Mouse (Mus musculus) right cerebral cortex, postnatal 36 days (tissue): ENCODE measurements around the gene Wdr90.
"Not testable (repeated sequence)": the region's sequence is repeated elsewhere in the genome, so short reads cannot be mapped to it uniquely, and the experiment has no call there.

ENCODE experiments used
- DNase-seq, 2 experiments: peaks; one replicate each; pipeline ENCODE4 v3.0.0; 2022; ENCODE audit warnings: low spot score in 2 of 2, mixed read lengths in 1 of 2

Wdr90 gene

DNA sequence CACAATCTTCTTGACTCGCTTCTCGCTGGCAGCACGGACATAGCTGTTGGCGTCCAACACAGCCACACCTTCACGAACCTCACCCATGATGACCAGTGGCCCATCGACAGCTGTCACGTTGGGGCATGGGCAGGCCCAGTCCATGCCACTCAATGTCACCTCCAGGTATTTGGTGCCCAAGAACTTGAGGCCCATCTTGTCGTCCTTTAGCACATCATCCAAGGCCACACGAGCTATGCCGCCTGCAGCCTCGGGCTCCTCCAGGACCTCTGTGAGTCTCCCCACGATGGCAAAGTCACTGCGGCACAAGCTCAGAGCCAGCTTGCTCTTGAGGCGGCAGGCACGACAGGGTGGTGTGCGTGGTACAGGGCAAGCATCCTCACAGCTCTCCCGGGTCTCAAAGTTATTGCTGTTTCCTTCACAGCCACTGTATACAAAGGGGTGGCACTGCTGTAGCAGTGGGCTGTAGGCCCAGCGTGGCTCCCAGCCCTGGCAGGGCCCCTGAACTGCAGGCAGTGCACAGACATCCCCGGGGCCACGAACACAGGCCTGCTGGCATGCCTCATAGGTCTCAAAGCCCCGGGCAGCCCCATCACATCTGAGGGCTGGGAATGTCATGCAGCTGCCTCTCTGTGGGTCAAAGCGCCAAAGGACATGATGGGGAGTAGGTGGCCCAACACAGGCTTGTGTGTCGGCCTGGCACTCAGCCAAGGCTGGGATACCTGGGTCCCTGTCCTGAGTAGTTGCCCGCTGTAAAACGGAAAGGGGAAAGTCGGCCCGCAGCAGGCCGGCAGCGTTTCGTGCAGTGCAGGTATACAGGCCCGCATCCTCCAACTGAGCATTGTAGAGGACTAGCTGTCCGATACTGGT lies 16.7 kb upstream of the Wdr90 start:
- DNase-seq: no peak

DNA sequence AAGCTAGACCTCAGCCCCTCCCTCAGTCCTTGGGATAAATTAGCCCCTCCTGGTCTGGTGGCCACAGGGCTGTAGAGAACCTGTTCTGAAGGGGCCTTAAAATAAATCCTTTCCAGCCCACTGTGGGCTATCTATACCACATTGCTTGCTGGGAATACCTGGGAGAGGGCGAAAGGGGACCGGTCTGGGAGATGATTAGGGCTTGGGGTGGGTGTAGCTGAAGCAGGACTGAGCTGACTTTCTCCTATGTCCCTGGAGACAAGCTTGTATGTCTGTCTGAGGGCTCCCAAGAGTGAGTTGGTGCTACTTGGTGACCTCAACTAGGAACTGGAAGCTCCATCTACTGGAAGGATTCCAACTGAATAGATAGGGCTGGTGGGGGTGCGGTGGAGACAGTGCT lies 15.7 kb upstream of the Wdr90 start:
- no peak for DNase-seq

DNA sequence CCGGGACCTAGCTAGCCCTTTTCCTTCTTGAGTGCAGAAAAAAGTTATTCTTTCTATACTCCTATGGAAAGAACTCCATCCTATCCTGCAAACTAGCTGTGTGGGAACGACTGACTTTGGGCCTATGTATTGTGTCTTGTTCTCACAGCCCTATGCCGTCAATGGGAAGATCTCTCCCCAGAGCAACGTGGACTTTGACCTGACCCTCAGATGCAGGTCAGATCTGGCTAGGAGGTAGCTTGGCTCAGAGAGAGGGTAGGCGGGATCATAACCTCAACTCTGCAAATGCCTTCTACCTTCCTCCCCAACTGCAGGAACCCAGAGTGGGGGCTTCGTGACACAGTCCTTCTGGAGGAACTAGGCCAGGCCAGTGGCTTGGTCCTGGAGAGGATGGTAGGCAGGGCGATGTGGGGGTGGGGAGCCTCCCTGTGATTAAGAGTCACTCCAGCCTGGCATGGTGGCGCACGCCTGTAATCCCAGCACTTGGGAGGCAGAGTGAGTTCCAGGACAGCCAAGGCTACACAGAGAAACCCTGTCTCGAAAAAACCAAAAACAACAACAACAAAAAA lies 15.1 kb upstream of the Wdr90 start:
- DNase-seq: no peak

DNA sequence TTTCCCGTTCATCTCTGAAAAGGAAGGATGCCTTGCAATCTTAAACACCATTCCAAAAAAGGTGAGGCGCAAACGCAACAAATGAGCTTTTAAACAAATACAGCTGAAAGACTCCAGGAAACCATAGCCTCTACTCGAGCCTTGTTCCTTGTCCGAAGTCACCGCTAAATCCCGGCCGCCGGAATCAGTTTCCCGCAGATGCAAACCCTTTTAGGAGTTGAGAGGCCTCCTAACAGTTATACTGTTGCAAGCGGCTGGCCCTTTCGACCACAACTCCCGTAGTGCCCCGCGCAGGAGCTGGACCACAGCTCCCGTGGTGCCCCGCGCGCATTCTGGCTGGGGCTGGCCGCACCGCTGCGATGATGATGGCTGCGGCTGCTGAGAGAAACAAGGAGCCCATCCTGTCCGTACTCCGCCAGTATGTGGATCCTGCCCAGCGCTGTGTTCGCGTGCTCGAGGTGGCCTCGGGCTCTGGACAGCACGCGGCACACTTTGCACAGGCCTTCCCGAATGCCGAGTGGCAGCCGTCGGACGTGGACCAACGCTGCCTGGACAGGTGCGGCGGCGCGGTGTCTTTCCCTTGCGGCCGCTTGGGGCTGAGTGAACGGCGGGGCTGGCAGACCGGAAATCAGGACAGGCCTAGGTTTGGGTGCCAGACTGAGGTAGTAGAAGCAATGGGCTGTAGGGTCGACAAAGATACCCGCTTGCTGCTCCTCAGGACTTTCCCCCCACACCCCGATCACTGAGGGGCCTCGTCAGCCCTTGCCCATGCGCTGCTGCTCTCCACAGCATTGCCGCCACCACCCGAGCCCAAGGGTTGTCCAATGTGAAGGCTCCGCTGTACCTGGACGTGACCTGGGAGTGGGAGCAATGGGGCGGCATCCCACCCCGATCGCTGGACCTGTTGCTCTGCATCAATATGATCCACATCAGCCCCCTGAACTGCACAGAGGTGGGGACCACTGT lies 14.2 kb upstream of the Wdr90 start:
- DNase-seq: peak; percentile 86 to 89

DNA sequence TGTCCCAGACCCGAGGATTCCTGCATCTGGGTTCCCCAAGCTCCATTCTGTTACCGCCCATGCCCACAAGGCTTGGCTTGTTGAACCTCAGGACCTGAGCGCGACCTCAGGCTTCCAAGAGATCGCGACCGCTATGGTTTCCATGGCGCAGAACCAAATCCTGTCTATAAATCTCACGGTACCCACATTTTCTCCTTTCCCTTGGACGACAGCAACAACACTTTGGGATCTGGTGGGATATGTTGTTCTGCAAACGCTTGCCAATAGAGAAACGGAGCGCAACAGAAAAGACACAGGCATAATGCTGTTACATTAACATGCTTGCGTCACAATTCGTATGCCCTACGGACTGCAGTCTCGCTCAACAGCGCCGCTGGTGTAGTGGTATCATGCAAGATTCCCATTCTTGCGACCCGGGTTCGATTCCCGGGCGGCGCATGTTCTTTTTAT lies 13.4 kb upstream of the Wdr90 start, which contains the start of gene Mettl26:
Gene Mettl26, plus strand, starts transcription at position 354 of the 450 bp plus-strand sequence.
- peak; percentile 94 for DNase-seq

DNA sequence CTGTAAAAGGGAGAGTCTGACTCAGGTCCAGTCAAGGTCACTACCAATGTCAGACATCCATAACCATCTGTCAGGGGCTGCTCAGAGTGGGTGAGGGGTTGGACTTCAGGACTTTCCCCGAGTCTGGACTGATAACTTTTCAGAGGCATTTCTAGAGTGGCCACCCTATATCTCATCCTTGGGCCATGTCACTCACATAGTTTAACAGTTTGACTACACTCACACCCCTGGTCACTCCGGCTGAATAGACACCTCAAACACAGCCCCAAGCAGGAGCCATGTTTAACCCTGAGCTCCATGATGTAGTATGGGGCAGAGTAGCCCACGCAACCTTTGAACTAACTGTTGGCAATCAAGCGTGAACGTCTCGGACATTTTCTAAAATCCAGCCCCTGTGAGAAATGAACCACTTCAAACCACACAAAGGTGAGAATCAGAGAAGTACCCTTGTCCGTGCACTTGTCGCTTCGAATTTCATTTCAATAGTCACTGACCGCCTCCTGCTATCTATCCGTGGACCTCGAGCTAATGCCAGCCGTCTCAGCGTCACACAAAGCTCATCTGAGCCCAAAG lies 12.9 kb upstream of the Wdr90 start:
- DNase-seq: no peak

DNA sequence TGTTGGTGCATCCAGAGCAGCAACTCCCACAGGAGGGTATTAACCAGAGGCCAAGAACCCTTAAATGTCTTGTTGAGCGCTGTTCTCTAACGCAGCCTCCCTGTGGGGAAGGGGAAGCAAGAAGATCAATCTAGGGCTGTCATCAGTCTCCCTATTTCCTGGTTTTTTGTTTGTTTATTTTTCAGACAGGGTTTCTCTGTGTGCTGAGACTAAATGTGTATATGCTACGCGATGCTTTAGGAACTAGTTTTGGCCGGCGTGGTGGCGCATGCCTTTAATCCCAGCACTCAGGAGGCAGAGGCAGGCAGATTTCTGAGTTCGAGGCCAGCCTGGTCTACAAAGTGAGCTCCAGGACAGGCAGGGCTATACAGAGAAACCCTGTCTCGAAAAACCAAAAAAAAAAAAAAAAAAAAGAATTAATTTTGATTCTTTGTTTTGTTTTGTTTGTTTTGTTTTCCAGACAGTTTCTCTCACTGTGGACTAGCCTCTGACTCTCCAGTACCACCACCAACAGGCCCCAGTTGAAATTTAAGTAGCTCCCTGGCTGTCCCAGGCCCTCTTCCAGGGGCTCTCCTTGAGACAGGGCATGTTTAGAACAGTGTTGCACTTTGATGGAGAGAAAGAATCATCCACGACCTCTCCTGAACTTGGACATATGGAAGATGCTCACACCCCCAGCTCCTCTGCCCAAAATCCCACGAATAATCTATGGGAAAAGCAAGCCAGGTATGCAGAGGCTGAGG lies 12.3 kb upstream of the Wdr90 start:
- no peak for DNase-seq

DNA sequence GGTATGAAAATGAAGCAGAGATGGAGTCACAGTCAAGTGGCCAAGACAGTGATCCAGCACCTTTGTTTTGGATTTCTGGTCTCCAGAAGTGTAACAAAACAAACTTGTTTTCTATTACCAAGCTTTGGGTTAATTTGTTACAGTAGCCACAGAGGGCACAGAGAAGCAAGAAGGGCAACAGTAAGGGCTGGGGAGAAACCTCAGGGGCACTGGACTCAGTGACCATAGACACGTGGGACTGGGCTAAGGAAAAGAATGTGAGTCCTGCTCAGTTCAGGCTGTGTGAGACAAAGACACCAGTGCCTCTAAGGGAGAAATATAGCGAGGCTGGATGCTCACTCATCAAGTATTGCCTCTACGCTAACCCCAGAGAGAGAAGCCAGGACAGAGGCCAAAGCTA lies 11.4 kb upstream of the Wdr90 start:
- DNase-seq: no peak

DNA sequence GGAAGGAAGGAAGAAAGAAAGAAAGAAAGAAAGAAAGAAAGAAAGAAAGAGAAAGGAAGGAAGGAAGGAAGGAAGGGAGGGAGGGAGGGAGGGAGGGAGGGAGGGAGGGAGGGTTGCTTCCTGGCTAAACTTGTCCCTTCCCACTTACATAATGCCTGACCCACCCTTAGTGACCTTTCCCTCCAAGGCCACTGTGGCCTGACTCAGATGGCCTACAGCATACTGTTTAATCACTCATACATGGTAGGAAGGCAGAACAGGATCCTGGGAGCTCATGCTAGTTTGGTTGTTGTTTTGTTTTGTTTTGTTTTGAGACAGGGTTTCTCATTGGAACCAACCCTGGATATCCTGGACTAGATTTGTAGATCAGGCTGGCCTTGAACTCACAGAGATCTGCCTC lies 10.3 kb upstream of the Wdr90 start:
- DNase-seq: not testable (repeated sequence)

DNA sequence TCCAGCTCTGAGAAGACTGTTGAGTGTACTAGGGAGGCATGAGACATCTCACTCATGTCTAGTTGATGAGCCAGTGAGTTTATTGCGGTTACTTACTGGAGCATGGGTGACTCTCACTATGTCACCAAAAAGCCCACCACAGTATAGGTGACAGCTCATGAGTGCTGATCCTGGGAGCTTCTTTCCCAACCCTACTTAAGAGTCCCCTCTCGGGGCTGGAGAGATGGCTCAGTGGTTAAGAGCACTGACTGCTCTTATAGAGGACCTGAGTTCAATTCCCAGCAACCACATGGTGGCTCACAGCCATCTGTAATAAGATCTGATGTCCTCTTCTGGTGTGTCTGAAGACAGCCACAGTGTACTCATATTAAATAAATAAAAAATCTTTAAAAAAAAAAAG lies 8.7 kb upstream of the Wdr90 start:
- no peak for DNase-seq

DNA sequence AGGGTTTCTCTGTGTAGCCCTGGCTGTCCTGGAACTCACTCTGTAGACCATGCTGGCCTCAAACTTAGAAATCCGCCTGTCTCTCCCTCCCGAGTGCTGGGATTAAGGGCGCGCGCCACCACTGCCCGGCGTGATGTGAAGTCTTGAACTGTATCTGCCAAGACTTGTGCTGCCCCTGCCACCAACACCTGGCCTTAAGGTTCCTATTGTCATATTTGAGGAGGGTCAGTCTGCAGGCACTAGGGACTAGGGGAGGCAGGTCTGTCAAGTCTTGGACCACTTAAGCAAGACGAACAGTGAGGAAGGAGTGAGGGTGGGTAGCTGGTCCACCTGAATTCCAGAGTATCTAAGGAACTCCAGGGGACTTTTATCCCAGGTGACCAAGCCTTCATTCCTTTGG lies 8.2 kb upstream of the Wdr90 start:
- DNase-seq: no peak

DNA sequence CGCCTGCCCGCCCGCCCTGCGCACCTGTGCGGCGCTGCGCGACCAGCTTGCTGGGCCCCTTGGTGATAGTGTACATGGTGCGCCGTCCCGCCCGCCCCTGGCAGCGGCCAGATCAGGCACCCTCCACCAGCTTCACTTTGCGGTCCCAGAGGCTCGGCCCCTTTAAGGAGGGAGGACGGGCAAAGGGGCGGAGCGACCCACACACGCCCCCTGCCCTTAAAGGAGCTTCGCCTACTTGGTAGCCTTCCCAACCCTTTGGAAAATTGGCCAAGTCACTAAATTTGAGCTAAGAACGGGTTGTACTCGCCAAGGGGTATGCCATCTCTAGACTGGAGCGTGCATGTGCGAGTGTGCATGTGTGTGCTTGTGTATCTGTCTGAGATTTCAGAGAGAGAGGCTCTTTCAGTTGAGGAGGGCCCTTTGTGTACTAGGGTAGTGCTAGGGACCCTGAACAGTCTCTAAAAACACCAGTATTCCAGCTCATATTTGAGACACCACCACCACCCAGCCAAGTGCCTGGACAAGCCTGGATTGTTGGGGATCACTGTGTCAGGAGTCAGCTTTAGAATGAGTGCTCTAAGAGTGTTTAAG lies 7.4 kb upstream of the Wdr90 start, which contains the start of gene Mcrip2:
Gene Mcrip2, minus strand, starts transcription at position 164 of the 591 bp plus-strand sequence.
- peak; percentile 60 to 75 for DNase-seq

DNA sequence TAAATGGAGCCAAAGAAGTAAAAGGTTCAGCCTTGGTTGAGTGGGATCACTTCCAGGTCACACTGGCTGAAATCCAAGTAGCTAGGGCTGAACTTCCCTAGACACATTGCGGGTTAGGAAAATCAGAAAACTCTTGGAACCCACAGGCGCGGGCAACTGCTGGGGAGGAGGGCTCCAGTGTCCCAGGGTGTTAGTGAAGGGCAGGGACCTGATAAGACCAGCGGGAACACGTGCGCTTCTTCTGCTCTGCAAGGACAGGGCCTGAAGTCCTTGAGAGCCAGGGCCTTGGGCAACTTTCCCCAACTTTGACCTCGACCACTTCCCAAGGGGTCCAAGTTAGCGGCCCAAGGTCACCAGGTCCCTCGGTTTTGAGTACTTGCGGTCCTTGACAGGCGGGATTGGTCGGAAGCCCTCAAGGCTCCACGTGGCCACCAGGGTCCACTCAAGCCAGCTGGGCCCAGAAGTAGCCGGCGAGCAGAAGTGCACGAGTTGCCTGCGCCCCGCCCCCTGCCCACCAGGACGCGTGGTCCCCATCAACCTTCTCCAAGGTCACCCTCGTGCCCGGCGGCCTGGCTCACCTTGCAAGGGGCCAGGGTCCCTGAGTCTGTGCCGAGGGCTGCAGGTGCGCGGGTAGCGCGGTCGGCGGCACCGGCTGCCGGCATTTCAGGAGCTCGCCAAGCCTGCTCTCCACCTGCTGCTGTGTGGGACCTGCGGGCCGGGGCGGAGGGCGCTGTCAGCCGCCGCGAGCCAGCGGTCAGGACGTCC lies 6.7 kb upstream of the Wdr90 start:
- DNase-seq: no peak

DNA sequence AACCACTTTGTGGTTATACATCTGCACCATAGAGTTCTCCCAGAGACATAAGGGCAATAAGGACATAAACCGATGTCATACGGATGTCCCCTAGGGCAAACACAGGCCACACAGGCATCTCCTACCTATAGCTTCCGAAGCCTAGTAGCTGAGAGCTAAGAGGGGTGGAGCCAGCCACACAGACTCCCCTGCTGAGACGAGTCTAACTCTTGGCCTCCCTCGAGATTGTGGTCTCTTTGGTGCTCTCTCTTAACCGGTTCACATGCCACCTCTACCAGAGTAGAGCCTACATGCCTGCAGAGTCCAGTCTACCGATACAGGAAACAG lies 6.2 kb upstream of the Wdr90 start:
- no peak for DNase-seq

DNA sequence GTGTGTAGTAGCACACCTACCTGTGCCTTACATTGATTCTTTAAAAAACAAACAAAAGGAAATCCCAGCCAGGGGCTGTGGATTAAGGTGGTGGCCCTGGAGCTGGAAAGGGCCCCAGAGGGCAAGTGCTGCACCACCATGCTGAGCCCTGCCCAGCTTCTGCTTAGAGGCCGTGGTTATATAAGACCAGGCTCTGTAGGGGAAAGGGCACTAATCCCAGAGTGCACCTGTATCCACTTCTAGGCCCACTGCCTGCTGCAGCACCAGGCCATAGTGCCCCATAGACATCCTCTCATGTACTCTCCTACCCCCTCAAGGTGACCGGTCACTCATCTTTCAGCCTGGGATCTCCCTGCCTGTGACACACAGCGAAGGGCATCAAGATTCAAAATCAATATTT lies 4.9 kb upstream of the Wdr90 start:
- DNase-seq: no peak

DNA sequence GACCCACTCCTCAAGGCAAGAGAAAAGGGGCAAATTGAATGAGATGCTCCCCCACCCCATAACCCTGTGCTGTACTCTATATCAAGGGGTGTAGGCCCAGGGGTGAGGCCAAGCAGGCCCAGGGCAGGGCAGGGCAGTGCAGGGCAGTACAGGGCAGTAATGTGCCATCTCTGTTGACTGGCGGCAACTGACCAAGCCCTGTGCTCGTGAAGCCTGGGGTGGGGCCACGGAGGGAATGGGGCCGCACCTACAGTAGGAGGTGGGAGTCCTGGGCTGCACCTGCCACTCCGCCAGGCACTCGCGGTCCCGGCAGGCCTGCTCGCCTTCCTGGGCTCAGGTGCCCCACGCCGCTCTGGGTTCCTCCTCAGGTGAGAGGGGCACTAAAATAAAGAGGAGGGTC lies 4.0 kb upstream of the Wdr90 start:
- no peak for DNase-seq

DNA sequence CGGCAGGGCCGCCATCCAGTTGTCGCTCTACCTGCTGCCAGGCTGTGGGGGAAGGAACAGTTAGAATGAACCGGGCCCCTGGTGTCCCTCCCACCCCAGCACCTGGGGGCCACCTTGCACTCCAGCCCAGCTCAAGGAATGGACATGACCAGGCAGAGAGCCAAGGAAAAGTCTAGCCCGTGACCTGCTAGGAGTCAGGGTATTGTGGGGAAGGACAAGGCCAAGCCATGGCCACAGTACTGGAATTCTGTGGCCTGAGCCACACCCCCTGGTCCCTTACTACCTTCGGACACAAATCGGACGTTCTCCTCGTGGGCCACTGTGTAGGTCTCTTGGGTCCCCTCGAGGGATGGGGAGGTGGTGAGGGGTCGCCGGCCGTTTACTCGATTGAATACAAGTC lies 3.0 kb upstream of the Wdr90 start:
- DNase-seq: no peak

DNA sequence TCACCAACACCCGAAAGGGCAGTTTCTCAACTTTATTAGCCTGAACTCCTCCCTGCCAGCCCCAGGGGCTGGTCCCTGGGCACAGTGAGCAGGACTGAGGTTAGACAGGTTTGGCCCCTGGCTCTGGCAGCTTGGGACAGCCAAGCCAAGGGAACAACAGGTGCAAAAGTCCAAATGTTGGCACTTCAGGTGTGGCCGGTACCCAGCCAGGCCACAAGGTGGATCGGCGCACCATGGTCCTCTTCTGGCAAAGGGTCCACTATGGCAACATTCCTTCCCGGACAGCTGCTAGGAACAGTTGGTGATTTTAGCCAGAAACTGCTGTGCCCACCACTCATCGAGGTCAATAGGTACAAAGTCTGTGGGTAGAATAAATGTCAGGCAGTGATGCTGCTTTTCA lies 2.4 kb upstream of the Wdr90 start:
- no peak for DNase-seq

DNA sequence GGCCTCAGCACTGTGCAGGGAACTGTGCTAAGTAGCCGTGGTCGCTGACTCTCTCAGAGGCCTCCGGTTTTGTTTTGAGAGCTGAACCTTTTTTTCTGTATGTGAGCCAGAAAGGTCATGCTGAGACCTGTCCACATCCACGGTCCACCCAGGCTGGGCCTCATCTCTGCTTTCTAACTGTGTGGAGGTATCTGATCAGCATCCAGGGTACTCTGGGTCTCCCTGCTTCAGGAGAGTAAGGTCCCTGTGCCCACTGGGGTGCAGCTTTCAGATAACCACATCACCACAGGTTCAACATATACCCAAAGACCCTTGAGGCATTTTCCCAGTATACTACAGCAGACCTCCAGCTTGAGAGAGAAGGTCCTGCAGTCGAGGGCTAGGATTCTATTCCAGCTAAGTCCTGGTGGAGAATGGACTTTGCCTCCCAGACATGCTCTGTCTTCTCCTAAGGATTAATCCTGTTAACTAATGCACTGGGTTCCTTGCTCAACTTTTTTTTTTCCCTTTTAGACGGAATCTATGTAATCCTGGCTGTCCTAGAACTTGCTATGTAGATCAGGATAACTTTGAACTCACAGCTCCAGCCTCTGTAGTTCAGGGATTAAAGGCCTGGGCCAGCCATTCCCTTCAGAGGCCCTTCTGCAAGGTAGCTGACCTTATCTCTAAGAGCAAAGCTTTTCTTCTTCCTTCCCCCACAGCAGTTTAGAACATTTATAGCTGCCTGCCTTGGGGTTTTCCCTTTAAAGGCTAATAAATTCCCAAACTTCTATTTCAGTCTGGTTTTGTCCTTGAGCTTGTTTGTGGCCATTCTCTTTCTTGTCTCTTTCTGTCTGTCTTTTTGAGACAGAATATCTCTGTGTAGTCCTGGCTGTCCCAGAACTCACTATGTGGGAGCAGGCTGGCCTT lies 657 bp upstream of the Wdr90 start:
- DNase-seq: no peak
